Mouse (Mus musculus): Measurements from ENCODE around the gene Lyl1. TPM values are rescaled to one million over a fixed set of nuclear protein-coding genes. Genes with fewer than 3 reads are reported as not detected.
A peak's percentile ranks its signal among the peaks of the same experiment; 100 is the strongest.

Lyl1 gene
- total and polyA plus RNA-seq, 2 experiments from 2014 or later, result 4.4 to 8.7 TPM

DNA sequence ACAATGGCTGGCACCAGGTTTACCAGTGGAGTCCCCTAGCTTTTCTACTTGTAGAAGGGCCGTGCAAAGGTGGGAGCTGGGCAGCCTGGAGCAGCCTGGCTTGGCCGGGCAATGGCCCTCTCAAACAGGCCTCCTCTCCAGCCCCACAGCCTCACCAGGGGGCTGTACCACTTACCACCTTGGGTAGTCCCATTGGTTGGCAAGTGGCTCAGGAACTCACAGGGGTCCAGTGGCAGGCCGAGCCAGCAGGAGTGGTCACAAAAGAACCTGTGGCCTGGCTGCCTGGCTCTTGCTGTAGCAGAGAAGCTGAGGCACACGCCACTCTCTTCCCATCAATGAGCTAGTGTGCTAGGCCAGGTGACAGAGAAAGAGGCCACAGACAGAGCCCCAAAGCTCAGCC is 12.9 kb downstream of the Lyl1 start:
- H3K27ac ChIP-seq (ENCODE audit: low read depth), result peak overlapping the region; percentile 51
- ATAC-seq (ENCODE audit: insufficient read depth, low read depth) (no peak), DNase-seq (ENCODE audit: low spot score) (no peak)
- TF ChIP-seq EP300 (IDR thresholded peaks at IDR 0.05; ENCODE audit: low read depth) (no peak), CTCF (IDR thresholded peaks at IDR 0.05; ENCODE audit: low read depth) (no peak)
- H3K4me3 ChIP-seq (ENCODE audit: low read depth, low read length), result no peak overlapping the region
- 0 out of 2 replicates have a peak, but pooled peaks cover 6% of the 10 kb centered on the region for H3K27me3 ChIP-seq (ENCODE audit: control insufficient read depth, insufficient read depth, low read length)
- WGBS, result 84% methylated on average over 4 of the region's 4 CpGs
- peaks cover 26% of the 10 kb centered on the region for H3K36me3 ChIP-seq (replicated peaks; ENCODE audit: control insufficient read depth, insufficient read depth, low read length)
- H3K9me3 ChIP-seq (replicated peaks; ENCODE audit: control insufficient read depth, low read length), result no peaks in the 10 kb centered on the region
- H3K4me1 ChIP-seq (ENCODE audit: control insufficient read depth, insufficient read depth), result 0 out of 2 replicates have a peak, but pooled peaks cover 4% of the 10 kb centered on the region
- no peak overlapping the region for H3K4me2 ChIP-seq (ENCODE audit: low read depth, low read length)
- H3K9ac ChIP-seq (replicated peaks; ENCODE audit: low read depth, low read length), result no peak overlapping the region

- WGBS, result 47% methylated on average over 27 of the region's 27 CpGs
Measured at GRCm38 (mm10) chr8:84715893-84716468, 14.7 kb downstream of the Lyl1 start.

GRCm38 (mm10) chr8:84716790-84717189 is 15.5 kb downstream of the Lyl1 start:
- Histone ChIP-seq H3K4me2 (ENCODE audit: low read depth, low read length) (no peak overlapping the region), H3K9me3 (replicated peaks; ENCODE audit: control insufficient read depth, low read length) (no peaks in the 10 kb centered on the region), H3K36me3 (replicated peaks; ENCODE audit: control insufficient read depth, insufficient read depth, low read length) (peaks cover 45% of the 10 kb centered on the region), H3K4me1 (ENCODE audit: control insufficient read depth, insufficient read depth) (0 out of 2 replicates have a peak, but pooled peaks cover 4% of the 10 kb centered on the region), H3K4me3 (ENCODE audit: low read depth, low read length) (no peak overlapping the region), H3K27ac (ENCODE audit: low read depth) (no peak overlapping the region), H3K9ac (replicated peaks; ENCODE audit: low read depth, low read length) (no peak overlapping the region), H3K27me3 (ENCODE audit: control insufficient read depth, insufficient read depth, low read length) (0 out of 2 replicates have a peak, but pooled peaks cover 6% of the 10 kb centered on the region)
- DNase-seq (ENCODE audit: low spot score) (no peak), ATAC-seq (ENCODE audit: insufficient read depth, low read depth) (no peak)
- TF ChIP-seq EP300 (IDR thresholded peaks at IDR 0.05; ENCODE audit: low read depth) (no peak), CTCF (IDR thresholded peaks at IDR 0.05; ENCODE audit: low read depth) (no peak)
- 91% methylated on average over 11 of the region's 11 CpGs for WGBS

More at GRCm38 (mm10) chr8:84715893-84716468, 14.7 kb downstream of the Lyl1 start:
- Histone ChIP-seq H3K27me3 (ENCODE audit: control insufficient read depth, insufficient read depth, low read length) (0 out of 2 replicates have a peak, but pooled peaks cover 6% of the 10 kb centered on the region), H3K4me3 (ENCODE audit: low read depth, low read length) (no peak overlapping the region), H3K36me3 (replicated peaks; ENCODE audit: control insufficient read depth, insufficient read depth, low read length) (peaks cover 40% of the 10 kb centered on the region), H3K9ac (replicated peaks; ENCODE audit: low read depth, low read length) (no peak overlapping the region), H3K4me2 (ENCODE audit: low read depth, low read length) (no peak overlapping the region), H3K27ac (ENCODE audit: low read depth) (no peak overlapping the region), H3K4me1 (ENCODE audit: control insufficient read depth, insufficient read depth) (0 out of 2 replicates have a peak, but pooled peaks cover 4% of the 10 kb centered on the region), H3K9me3 (replicated peaks; ENCODE audit: control insufficient read depth, low read length) (no peaks in the 10 kb centered on the region)
- ATAC-seq (ENCODE audit: insufficient read depth, low read depth), result no peak
- no peak for TF ChIP-seq CTCF (IDR thresholded peaks at IDR 0.05; ENCODE audit: low read depth)
- no peak for TF ChIP-seq EP300 (IDR thresholded peaks at IDR 0.05; ENCODE audit: low read depth)
- no peak for DNase-seq (ENCODE audit: low spot score)

- Histone ChIP-seq H3K4me1 (ENCODE audit: control insufficient read depth, insufficient read depth) (peaks cover 12% of the 10 kb centered on the region), H3K4me3 (ENCODE audit: low read depth, low read length) (no peak overlapping the region), H3K9ac (replicated peaks; ENCODE audit: low read depth, low read length) (no peak overlapping the region), H3K27ac (ENCODE audit: low read depth) (no peak overlapping the region), H3K27me3 (ENCODE audit: control insufficient read depth, insufficient read depth, low read length) (0 out of 2 replicates have a peak, but pooled peaks cover 6% of the 10 kb centered on the region), H3K9me3 (replicated peaks; ENCODE audit: control insufficient read depth, low read length) (no peaks in the 10 kb centered on the region), H3K36me3 (replicated peaks; ENCODE audit: control insufficient read depth, insufficient read depth, low read length) (peaks cover 47% of the 10 kb centered on the region), H3K4me2 (ENCODE audit: low read depth, low read length) (no peak overlapping the region)
- no peak for DNase-seq (ENCODE audit: low spot score)
- no peak for ATAC-seq (ENCODE audit: insufficient read depth, low read depth)
- no peak for TF ChIP-seq EP300 (IDR thresholded peaks at IDR 0.05; ENCODE audit: low read depth)
- 68% methylated on average over 5 of the region's 5 CpGs for WGBS
Measured at GRCm38 (mm10) chr8:84718476-84718875, 17.2 kb downstream of the Lyl1 start.

GRCm38 (mm10) chr8:84718959-84719690 is 17.9 kb downstream of the Lyl1 start:
- 72% methylated on average over 5 of the region's 5 CpGs for WGBS
- Histone ChIP-seq H3K27ac (ENCODE audit: low read depth) (no peak overlapping the region), H3K4me1 (ENCODE audit: control insufficient read depth, insufficient read depth) (peaks cover 19% of the 10 kb centered on the region), H3K4me2 (ENCODE audit: low read depth, low read length) (no peak overlapping the region), H3K27me3 (ENCODE audit: control insufficient read depth, insufficient read depth, low read length) (0 out of 2 replicates have a peak, but pooled peaks cover 6% of the 10 kb centered on the region), H3K9me3 (replicated peaks; ENCODE audit: control insufficient read depth, low read length) (no peaks in the 10 kb centered on the region), H3K9ac (replicated peaks; ENCODE audit: low read depth, low read length) (no peak overlapping the region), H3K4me3 (ENCODE audit: low read depth, low read length) (no peak overlapping the region), H3K36me3 (replicated peaks; ENCODE audit: control insufficient read depth, insufficient read depth, low read length) (peaks cover 47% of the 10 kb centered on the region)
- no peak for TF ChIP-seq CTCF (IDR thresholded peaks at IDR 0.05; ENCODE audit: low read depth)
- no peak for TF ChIP-seq EP300 (IDR thresholded peaks at IDR 0.05; ENCODE audit: low read depth)
- DNase-seq (ENCODE audit: low spot score) (no peak), ATAC-seq (ENCODE audit: insufficient read depth, low read depth) (no peak)
